Mouse (Mus musculus): ENCODE results near the gene 4931409K22Rik. TPM values are rescaled to one million over a fixed set of nuclear protein-coding genes. Genes with fewer than 3 reads are reported as not detected.
A peak's percentile ranks its signal among the peaks of the same experiment; 100 is the strongest.

4931409K22Rik gene
- polyA plus RNA-seq, 1 experiment from 2014 or later, result not detected

DNA sequence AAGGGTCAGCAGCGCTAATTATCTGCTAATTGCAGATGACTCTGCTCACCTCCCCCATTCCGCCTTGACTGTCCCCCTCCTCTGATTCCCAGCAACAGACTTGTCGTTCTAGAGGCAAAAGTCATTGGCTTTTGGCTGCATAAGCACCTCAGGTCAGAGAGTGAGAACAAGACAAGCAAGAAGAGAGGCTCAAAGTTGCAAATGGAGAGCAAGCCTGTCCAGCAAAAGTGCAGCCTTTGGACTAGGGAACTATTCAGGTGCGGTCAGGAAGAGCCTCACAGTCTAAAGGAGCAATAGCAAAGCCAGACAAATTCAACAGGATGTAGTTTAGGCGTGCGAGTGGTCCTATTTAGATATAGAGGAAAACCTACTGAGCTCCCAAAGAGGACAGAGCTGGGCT lies 28.8 kb downstream of the 4931409K22Rik start:
- no peak overlapping the region for H3K4me3 ChIP-seq (ENCODE audit: low read depth, low read length)
- H3K4me2 ChIP-seq (replicated peaks; ENCODE audit: low read depth, low read length), result no peak overlapping the region
- peaks cover 6% of the 10 kb centered on the region; the same call in 1 of the 2 replicates for H3K4me1 ChIP-seq (replicated peaks; ENCODE audit: control insufficient read depth, insufficient read depth, low read length)
- H3K27me3 ChIP-seq (ENCODE audit: control insufficient read depth, insufficient read depth, low read length), result peaks cover 51% of the 10 kb centered on the region
- WGBS, result 12% methylated on average over 6 of the region's 6 CpGs
- no peaks in the 10 kb centered on the region for H3K9me3 ChIP-seq (ENCODE audit: control insufficient read depth, low read length)
- DNase-seq (ENCODE audit: low spot score) (peak; percentile 38), ATAC-seq (ENCODE audit: low FRiP score) (no peak)
- no peak overlapping the region for H3K9ac ChIP-seq (ENCODE audit: low read depth, low read length)
- H3K36me3 ChIP-seq (ENCODE audit: control insufficient read depth, insufficient read depth, low read length), result no peaks in the 10 kb centered on the region
- no peak overlapping the region for H3K27ac ChIP-seq (ENCODE audit: low read depth, low read length)

- peak; percentile 78 for DNase-seq (ENCODE audit: low spot score)
- peak within 1 kb of the TSS; percentile 56; the same call in 1 of the 2 replicates for H3K27ac ChIP-seq (ENCODE audit: low read depth, low read length)
- peaks cover 6% of the 10 kb centered on the region; the same call in 1 of the 2 replicates for H3K4me1 ChIP-seq (replicated peaks; ENCODE audit: control insufficient read depth, insufficient read depth, low read length)
- peaks cover 51% of the 10 kb centered on the region for H3K27me3 ChIP-seq (ENCODE audit: control insufficient read depth, insufficient read depth, low read length)
- no peaks in the 10 kb centered on the region for H3K36me3 ChIP-seq (ENCODE audit: control insufficient read depth, insufficient read depth, low read length)
- WGBS, result under 1% methylated on average over 27 of the region's 49 CpGs
- H3K4me3 ChIP-seq (ENCODE audit: low read depth, low read length), result peak within 1 kb of the TSS; percentile 47
- peak; percentile 58 for ATAC-seq (ENCODE audit: low FRiP score)
- peak within 1 kb of the TSS; percentile 65 for H3K9ac ChIP-seq (ENCODE audit: low read depth, low read length)
- H3K9me3 ChIP-seq (ENCODE audit: control insufficient read depth, low read length), result no peaks in the 10 kb centered on the region
- H3K4me2 ChIP-seq (replicated peaks; ENCODE audit: low read depth, low read length), result peak within 1 kb of the TSS; percentile 84
Measured at GRCm38 (mm10) chr5:24526889-24527230, 29.7 kb downstream of the 4931409K22Rik start, which contains the start of gene Gbx1. Gbx1 (minus strand) TSS chr5:24527202.

DNA sequence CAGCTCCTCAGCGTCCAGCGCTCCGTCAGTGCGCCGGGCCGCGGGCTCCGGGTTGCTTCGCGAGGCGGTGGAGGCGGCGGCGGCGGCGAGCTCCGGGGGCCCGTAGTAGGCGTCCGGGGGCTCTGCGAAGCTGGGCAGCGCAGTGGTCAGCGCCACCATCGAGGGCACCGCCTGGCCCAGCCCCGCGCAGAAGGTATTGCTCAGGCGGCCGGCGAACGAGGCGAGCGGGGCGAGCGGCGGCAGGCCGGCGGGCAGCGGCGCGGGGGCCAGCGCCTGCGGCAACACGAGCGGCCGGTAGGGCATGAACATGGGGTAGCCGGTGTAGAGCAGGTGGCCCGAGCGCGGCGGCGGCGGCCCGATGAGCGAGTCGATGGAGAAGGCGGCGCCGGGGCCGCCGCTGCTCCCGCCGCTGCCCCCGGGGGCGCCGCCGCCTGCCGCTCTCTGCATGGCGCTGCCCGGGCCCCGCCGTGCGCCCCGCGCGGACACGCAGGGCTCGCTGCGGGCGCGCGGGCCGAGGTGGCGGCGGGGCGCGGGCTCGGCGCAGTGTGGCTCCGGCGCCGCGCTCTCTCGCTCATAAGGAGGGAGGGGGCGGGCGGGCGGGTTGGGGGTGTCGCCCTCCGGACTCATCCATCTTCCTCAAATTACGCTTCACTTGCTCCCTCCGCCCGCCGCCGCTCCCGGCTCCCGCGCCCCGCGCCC lies 30.3 kb downstream of the 4931409K22Rik start:
- peak; percentile 70 for ATAC-seq (ENCODE audit: low FRiP score)
- Histone ChIP-seq H3K27ac (ENCODE audit: low read depth, low read length) (no peak overlapping the region), H3K36me3 (ENCODE audit: control insufficient read depth, insufficient read depth, low read length) (no peaks in the 10 kb centered on the region), H3K4me1 (replicated peaks; ENCODE audit: control insufficient read depth, insufficient read depth, low read length) (peaks cover 6% of the 10 kb centered on the region; the same call in 1 of the 2 replicates), H3K27me3 (ENCODE audit: control insufficient read depth, insufficient read depth, low read length) (peaks cover 51% of the 10 kb centered on the region), H3K9me3 (ENCODE audit: control insufficient read depth, low read length) (no peaks in the 10 kb centered on the region), H3K4me3 (ENCODE audit: low read depth, low read length) (peak overlapping the region; percentile 47), H3K4me2 (replicated peaks; ENCODE audit: low read depth, low read length) (peak overlapping the region; percentile 84), H3K9ac (ENCODE audit: low read depth, low read length) (peak overlapping the region; percentile 65)
- DNase-seq (ENCODE audit: low spot score), result no peak
- WGBS, result under 1% methylated on average over 39 of the region's 109 CpGs

DNA sequence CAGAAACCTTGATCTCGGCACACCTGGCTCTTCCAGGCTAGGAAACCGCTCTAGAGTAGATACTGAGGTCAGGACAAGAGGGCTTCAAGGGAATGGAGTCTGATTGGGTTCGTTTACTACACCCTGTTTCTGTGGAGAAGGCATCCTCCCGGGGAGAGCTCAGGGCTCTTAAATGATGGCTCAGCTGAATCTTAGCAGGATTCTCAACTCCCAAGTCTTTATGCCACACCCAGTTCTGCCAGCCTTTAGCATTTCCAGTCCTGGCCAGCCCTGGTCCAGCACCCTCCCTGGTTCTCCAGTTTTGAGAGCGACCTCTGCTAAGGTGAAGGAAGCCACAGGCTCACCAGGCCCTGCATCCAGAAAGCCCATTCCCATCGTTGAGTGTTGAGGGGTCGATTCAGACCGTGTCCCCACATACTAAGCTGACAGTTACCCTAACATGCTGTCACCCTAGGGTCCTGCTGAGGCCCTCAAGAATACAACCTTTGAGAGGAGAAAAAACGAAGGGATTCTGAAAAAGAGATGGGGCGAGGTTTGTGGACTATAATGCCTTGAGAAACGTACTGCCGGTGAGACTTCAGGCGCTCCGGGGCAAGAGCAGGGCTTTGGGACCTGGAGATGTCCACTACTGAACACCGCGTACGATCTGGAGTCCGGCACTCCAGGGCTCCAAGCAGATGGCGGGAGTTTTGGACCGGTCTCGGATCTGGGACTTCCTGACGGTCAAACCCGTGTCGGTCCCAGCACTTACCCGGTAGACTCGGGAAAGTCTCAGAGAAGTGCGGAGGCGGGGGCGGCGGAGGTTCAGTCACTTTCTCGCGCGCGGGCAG lies 31.0 kb downstream of the 4931409K22Rik start:
- H3K27ac ChIP-seq (ENCODE audit: low read depth, low read length), result no peak overlapping the region
- DNase-seq (ENCODE audit: low spot score), result peak; percentile 62
- H3K4me1 ChIP-seq (replicated peaks; ENCODE audit: control insufficient read depth, insufficient read depth, low read length), result peaks cover 6% of the 10 kb centered on the region; the same call in 1 of the 2 replicates
- ATAC-seq (ENCODE audit: low FRiP score), result no peak
- no peaks in the 10 kb centered on the region for H3K9me3 ChIP-seq (ENCODE audit: control insufficient read depth, low read length)
- H3K27me3 ChIP-seq (ENCODE audit: control insufficient read depth, insufficient read depth, low read length), result peaks cover 51% of the 10 kb centered on the region
- H3K4me3 ChIP-seq (ENCODE audit: low read depth, low read length), result peak overlapping the region; percentile 47
- H3K9ac ChIP-seq (ENCODE audit: low read depth, low read length), result peak overlapping the region; percentile 65
- WGBS, result 2% methylated on average over 34 of the region's 34 CpGs
- H3K36me3 ChIP-seq (ENCODE audit: control insufficient read depth, insufficient read depth, low read length), result no peaks in the 10 kb centered on the region
- peak overlapping the region; percentile 84 for H3K4me2 ChIP-seq (replicated peaks; ENCODE audit: low read depth, low read length)

DNA sequence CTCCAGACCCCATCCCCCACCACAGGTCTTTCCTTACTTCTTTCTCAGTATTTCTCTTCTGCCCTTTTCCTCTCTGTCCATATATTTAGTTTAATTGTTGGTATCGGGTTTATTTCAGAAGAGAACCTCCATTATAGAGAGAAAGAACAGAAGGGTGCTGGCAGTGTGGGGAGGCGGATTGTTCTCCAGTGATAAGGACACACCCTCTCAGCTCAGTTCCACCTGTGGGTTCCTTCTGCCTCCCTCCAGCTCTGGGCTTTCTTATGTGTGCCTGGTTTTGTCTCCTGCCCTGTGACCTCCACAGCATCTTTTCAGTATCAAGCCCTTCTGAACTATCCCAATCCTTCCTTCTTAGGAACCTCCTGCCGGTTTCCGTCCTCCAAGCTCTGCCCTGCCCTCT lies 32.1 kb downstream of the 4931409K22Rik start:
- Histone ChIP-seq H3K27me3 (ENCODE audit: control insufficient read depth, insufficient read depth, low read length) (peaks cover 49% of the 10 kb centered on the region), H3K4me1 (replicated peaks; ENCODE audit: control insufficient read depth, insufficient read depth, low read length) (peaks cover 6% of the 10 kb centered on the region; the same call in 1 of the 2 replicates), H3K4me3 (ENCODE audit: low read depth, low read length) (peak overlapping the region; percentile 47), H3K36me3 (ENCODE audit: control insufficient read depth, insufficient read depth, low read length) (no peaks in the 10 kb centered on the region), H3K9me3 (ENCODE audit: control insufficient read depth, low read length) (no peaks in the 10 kb centered on the region), H3K9ac (ENCODE audit: low read depth, low read length) (no peak overlapping the region), H3K4me2 (replicated peaks; ENCODE audit: low read depth, low read length) (peak overlapping the region; percentile 84), H3K27ac (ENCODE audit: low read depth, low read length) (no peak overlapping the region)
- 15% methylated on average over 4 of the region's 4 CpGs for WGBS
- no peak for ATAC-seq (ENCODE audit: low FRiP score)
- peak; percentile 31 for DNase-seq (ENCODE audit: low spot score)

DNA sequence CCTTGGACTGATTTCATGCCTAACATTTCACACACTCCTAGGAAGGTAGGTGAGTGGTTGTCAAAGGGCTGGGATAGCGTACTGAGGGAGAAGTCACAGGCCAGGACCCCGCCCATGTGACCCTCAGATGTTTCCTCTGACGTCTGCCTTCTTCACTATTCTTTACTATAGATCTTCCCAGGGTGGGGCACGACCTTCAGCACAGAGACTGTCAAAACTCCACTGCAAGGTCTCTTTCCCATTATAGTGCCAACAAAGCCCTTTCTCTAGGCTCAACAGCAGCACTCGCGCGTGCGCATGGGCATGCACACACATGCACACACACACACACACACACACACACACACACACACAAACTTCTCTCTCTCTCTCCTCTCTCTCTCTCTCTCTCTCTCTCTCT lies 32.8 kb downstream of the 4931409K22Rik start:
- H3K4me1 ChIP-seq (replicated peaks; ENCODE audit: control insufficient read depth, insufficient read depth, low read length), result peaks cover 6% of the 10 kb centered on the region; the same call in 1 of the 2 replicates
- ATAC-seq (ENCODE audit: low FRiP score) (no peak), DNase-seq (ENCODE audit: low spot score) (peak; percentile 47)
- no peaks in the 10 kb centered on the region for H3K36me3 ChIP-seq (ENCODE audit: control insufficient read depth, insufficient read depth, low read length)
- no peaks in the 10 kb centered on the region for H3K9me3 ChIP-seq (ENCODE audit: control insufficient read depth, low read length)
- peaks cover 43% of the 10 kb centered on the region for H3K27me3 ChIP-seq (ENCODE audit: control insufficient read depth, insufficient read depth, low read length)
- no peak overlapping the region for H3K27ac ChIP-seq (ENCODE audit: low read depth, low read length)
- peak overlapping the region; percentile 17; the same call in 1 of the 2 replicates for H3K4me2 ChIP-seq (replicated peaks; ENCODE audit: low read depth, low read length)
- 36% methylated on average over 8 of the region's 8 CpGs for whole genome bisulfite sequencing
- H3K4me3 ChIP-seq (ENCODE audit: low read depth, low read length), result no peak overlapping the region
- H3K9ac ChIP-seq (ENCODE audit: low read depth, low read length), result no peak overlapping the region

DNA sequence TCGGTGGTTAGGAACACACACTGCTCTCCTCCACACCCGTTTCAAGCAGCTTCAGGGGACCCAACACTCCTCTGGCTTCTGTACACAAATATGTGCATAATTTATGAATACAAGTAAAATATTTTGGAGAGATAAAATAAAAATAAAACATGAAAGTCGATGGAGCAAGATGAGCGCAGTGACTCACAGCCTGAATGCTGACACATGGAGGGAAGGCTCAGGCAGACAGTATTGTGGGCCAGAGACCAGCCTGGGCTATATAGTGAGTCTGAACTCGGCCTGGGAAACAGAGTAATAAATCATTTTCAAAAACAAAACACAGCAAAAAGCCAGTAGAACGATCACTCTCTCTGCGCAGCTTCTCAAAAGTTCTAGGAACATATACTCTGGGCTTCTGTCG lies 35.2 kb downstream of the 4931409K22Rik start:
- H3K4me3 ChIP-seq (ENCODE audit: low read depth, low read length), result no peak overlapping the region
- WGBS, result 75% methylated on average over 8 of the region's 8 CpGs
- peaks cover 2% of the 10 kb centered on the region; the same call in 1 of the 2 replicates for H3K4me1 ChIP-seq (replicated peaks; ENCODE audit: control insufficient read depth, insufficient read depth, low read length)
- ATAC-seq (ENCODE audit: low FRiP score) (no peak), DNase-seq (ENCODE audit: low spot score) (no peak)
- no peak overlapping the region for H3K9ac ChIP-seq (ENCODE audit: low read depth, low read length)
- no peak overlapping the region for H3K4me2 ChIP-seq (replicated peaks; ENCODE audit: low read depth, low read length)
- H3K27ac ChIP-seq (ENCODE audit: low read depth, low read length), result no peak overlapping the region
- peaks cover 26% of the 10 kb centered on the region for H3K27me3 ChIP-seq (ENCODE audit: control insufficient read depth, insufficient read depth, low read length)
- H3K9me3 ChIP-seq (ENCODE audit: control insufficient read depth, low read length), result no peaks in the 10 kb centered on the region
- no peaks in the 10 kb centered on the region for H3K36me3 ChIP-seq (ENCODE audit: control insufficient read depth, insufficient read depth, low read length)

GRCm38 (mm10) chr5:24512271-24512670 lies 44.3 kb downstream of the 4931409K22Rik start:
- Histone ChIP-seq H3K36me3 (ENCODE audit: control insufficient read depth, insufficient read depth, low read length) (no peaks in the 10 kb centered on the region), H3K4me2 (replicated peaks; ENCODE audit: low read depth, low read length) (no peak overlapping the region), H3K27me3 (ENCODE audit: control insufficient read depth, insufficient read depth, low read length) (no peaks in the 10 kb centered on the region), H3K27ac (ENCODE audit: low read depth, low read length) (no peak overlapping the region), H3K4me1 (replicated peaks; ENCODE audit: control insufficient read depth, insufficient read depth, low read length) (no peaks in the 10 kb centered on the region), H3K9ac (ENCODE audit: low read depth, low read length) (no peak overlapping the region), H3K4me3 (ENCODE audit: low read depth, low read length) (no peak overlapping the region), H3K9me3 (ENCODE audit: control insufficient read depth, low read length) (no peaks in the 10 kb centered on the region)
- ATAC-seq (ENCODE audit: low FRiP score) (no peak), DNase-seq (ENCODE audit: low spot score) (no peak)
- WGBS, result 61% methylated on average over 8 of the region's 8 CpGs

Measured in hindbrain, embryonic 11.5 days (tissue).